Mouse (Mus musculus) cerebellum, adult 2 months (tissue): ENCODE measurements at regions not wholly inside any gene's neighbourhood (a gene's known extent, or its start where the extent isn't known, plus 50 kb on each side); places are given as distances from the start of the nearest gene placed in this dataset.

Experiments
- DNase-seq, 2 experiments: peaks; one replicate each; pipeline ENCODE4 v3.0.0; 2021
- H3K27ac ChIP-seq: fragments of 200-500 bp; 2 replicates; pipeline ENCODE4 v1.5.1; 2012; ENCODE audit warnings: low read length, control low read depth, inconsistent platforms; ENCODE audit not compliant: insufficient read depth
- H3K27me3 ChIP-seq: fragments of 200-500 bp; 2 replicates; pipeline ENCODE4 v1.6.1; 2012; ENCODE audit warnings: inconsistent platforms, mild to moderate bottlenecking, low read length, moderate library complexity; ENCODE audit not compliant: control insufficient read depth, insufficient read depth
- H3K4me1 ChIP-seq: fragments of 200-500 bp; 2 replicates; pipeline ENCODE4 v1.6.1; 2011; ENCODE audit warnings: low read length; ENCODE audit not compliant: control insufficient read depth, insufficient read depth
- H3K4me3 ChIP-seq: fragments of 200-500 bp; replicated peaks from 2 replicates; pipeline ENCODE3; 2011; ENCODE audit warnings: mild to moderate bottlenecking, low read depth, low read length, control low read depth; ENCODE audit not compliant: insufficient read depth
- CTCF ChIP-seq: fragments of 200-500 bp; IDR thresholded peaks from 2 replicates; pipeline ENCODE4 v1.5.1; 2011; ENCODE audit warnings: low read depth, mild to moderate bottlenecking, control low read depth, low read length, moderate library complexity, borderline replicate concordance; ENCODE audit not compliant: insufficient read depth
- POLR2A ChIP-seq: fragments of 200-500 bp; IDR thresholded peaks from 2 replicates; pipeline ENCODE4 v1.6.1; 2011; ENCODE audit warnings: low read length, control low read depth, borderline replicate concordance; ENCODE audit not compliant: insufficient read depth
- WGBS: fragments of 180-500 bp; shearing (Covaris S2); methylation state at CpG from one replicate; pipeline ENCODE4 v1.1.7; 2018; 5-methylcytosine and 5-hydroxymethylcytosine counted together

DNA sequence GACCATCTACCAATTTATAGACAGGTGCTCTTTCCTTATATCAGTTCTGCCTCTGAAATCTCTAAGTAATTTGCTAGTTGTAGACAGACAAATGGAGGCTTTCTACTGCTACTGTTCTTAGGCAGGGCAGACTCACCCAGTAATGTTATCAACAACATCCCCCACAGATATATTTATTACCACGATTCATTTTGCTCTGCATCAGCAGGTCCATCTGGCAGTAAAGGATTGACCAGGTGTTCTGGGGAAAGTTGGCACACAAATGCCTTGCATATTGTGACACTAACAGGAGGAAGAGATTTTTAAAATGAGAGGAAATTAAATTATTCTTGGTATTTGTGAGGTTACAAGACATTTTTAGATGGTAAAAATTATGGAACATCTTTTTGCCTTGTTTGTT, 627.3 kb upstream of the Tmprss15 start:
- TF ChIP-seq POLR2A (no peak), CTCF (no peak)
- Histone ChIP-seq H3K27me3 (no peaks in the 10 kb centered on the region), H3K4me1 (peaks cover 5% of the 10 kb centered on the region; the same call in 1 of the 2 replicates), H3K27ac (no peak overlapping the region), H3K4me3 (no peak overlapping the region)
- peak; percentile 84 to 92 for DNase-seq
- 8% methylated on average over 1 of the region's 1 CpGs for WGBS

DNA sequence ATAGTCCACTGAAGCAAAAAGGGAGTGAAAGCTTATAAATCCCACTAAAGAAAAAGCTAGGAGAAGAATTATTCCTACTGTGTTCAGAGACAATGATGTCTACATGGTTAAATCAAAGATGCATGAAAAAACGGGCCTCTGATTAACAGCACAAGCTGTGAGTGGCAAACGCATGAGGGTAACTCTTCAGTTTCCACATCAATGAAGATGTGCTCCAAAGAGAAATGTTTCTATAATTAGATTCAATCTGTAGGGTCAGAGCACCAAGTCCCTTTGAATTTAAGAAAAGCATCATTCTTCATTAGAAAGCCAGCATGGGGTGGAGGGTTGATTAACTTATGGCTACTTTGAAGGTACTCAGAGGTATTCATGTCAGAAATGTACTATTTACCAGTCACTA, 601.5 kb upstream of the Tmprss15 start:
- Histone ChIP-seq H3K4me3 (no peak overlapping the region), H3K27me3 (no peaks in the 10 kb centered on the region), H3K27ac (no peak overlapping the region), H3K4me1 (no peaks in the 10 kb centered on the region)
- WGBS, result 25% methylated on average over 2 of the region's 2 CpGs
- DNase-seq, result no peak
- TF ChIP-seq POLR2A, result no peak
- no peak for TF ChIP-seq CTCF

- TF ChIP-seq CTCF (no peak), POLR2A (no peak)
- H3K27me3 ChIP-seq, result no peaks in the 10 kb centered on the region
- 72% methylated on average over 6 of the region's 6 CpGs for WGBS
- H3K4me1 ChIP-seq, result no peaks in the 10 kb centered on the region
- H3K27ac ChIP-seq, result no peak overlapping the region
- H3K4me3 ChIP-seq, result no peak overlapping the region
- no peak for DNase-seq
Observed at GRCm38 (mm10) chr16:79651162-79651741, 560.4 kb upstream of the Tmprss15 start.

- DNase-seq, result no peak
- Histone ChIP-seq H3K27ac (no peak overlapping the region), H3K27me3 (no peaks in the 10 kb centered on the region), H3K4me1 (no peaks in the 10 kb centered on the region), H3K4me3 (no peak overlapping the region)
- TF ChIP-seq CTCF (no peak), POLR2A (no peak)
- 79% methylated on average over 3 of the region's 3 CpGs for WGBS
Observed at GRCm38 (mm10) chr16:79640898-79641297, 550.0 kb upstream of the Tmprss15 start.

DNA sequence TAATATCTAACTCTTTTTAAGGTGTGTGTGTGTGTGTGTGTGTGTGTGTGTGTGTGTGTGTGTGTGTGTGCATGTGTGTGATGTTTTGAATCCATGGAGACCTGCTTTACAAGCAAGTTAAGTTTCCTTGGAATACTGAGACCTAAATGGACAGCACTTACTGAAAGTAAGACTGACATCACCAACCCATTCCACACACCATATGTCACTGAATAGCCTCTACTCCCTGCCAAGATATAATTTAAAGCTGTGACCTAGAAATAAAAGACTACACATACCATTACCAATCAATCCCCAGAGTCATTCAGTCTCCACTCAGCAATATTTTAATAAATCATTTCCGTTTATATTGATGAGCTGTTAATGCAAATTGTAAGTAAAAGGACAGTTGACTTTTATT, 536.2 kb upstream of the Tmprss15 start:
- Histone ChIP-seq H3K4me1 (no peaks in the 10 kb centered on the region; the same call in 1 of the 2 replicates), H3K27ac (no peak overlapping the region), H3K4me3 (no peak overlapping the region), H3K27me3 (no peaks in the 10 kb centered on the region)
- peak in 1 of 2 experiments; percentile 51 for DNase-seq
- TF ChIP-seq POLR2A, result no peak
- TF ChIP-seq CTCF, result no peak
- WGBS, result 39% methylated on average over 1 of the region's 1 CpGs

DNA sequence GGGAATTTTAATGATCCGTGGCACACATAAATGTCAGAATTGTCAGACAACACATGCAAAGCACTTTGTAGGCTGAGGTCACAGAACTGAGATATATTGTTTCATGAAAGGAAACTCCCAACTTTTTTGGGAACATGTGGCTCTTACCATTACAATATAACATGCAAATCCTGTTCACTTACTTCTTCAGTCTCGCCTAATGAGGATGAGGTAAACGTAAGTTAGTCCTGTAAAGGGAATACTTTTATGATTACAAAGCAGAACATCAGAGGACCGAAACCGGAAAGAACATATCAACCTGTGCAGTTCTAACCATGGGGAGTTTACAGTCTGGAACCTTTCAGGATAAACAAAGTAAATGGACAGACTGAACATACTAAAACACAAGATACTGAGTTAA, 520.1 kb upstream of the Tmprss15 start:
- Histone ChIP-seq H3K4me3 (no peak overlapping the region), H3K27me3 (no peaks in the 10 kb centered on the region), H3K27ac (no peak overlapping the region), H3K4me1 (no peaks in the 10 kb centered on the region)
- 81% methylated on average over 5 of the region's 5 CpGs for WGBS
- TF ChIP-seq CTCF (no peak), POLR2A (no peak)
- no peak for DNase-seq

- no peaks in the 10 kb centered on the region for H3K4me1 ChIP-seq
- DNase-seq, result no peak
- TF ChIP-seq CTCF (no peak), POLR2A (no peak)
- WGBS, result 81% methylated on average over 3 of the region's 3 CpGs
- no peaks in the 10 kb centered on the region for H3K27me3 ChIP-seq
- no peak overlapping the region for H3K4me3 ChIP-seq
- H3K27ac ChIP-seq, result no peak overlapping the region
Observed at GRCm38 (mm10) chr16:79590891-79591290, 500.0 kb upstream of the Tmprss15 start.

DNA sequence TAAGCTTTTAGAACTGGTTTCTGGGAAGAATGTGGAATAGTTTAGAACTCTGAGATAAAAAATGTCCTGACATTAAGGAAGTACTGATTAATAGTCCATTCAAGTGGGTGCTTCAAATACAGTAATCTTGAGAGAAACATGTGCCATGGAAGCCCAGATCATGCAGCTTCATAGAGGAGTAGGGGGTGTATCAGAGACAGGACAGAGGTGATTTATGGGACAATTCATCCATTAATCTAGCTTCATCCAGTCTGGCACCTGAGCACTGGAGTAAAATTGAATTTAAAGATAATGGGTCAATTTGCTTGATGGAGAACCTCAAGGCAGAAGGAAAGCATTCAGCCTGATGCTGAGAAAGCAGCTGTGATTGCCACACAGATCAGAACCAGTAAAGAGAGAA, 494.8 kb upstream of the Tmprss15 start:
- no peak overlapping the region for H3K27ac ChIP-seq
- no peaks in the 10 kb centered on the region for H3K4me1 ChIP-seq
- H3K27me3 ChIP-seq, result no peaks in the 10 kb centered on the region
- TF ChIP-seq POLR2A (no peak), CTCF (no peak)
- no peak overlapping the region for H3K4me3 ChIP-seq
- no peak for DNase-seq

- Histone ChIP-seq H3K27ac (no peak overlapping the region), H3K4me1 (no peaks in the 10 kb centered on the region), H3K4me3 (no peak overlapping the region), H3K27me3 (no peaks in the 10 kb centered on the region)
- 88% methylated on average over 2 of the region's 2 CpGs for WGBS
- TF ChIP-seq POLR2A, result no peak
- no peak for DNase-seq
Observed at GRCm38 (mm10) chr16:79570867-79571266, 480.0 kb upstream of the Tmprss15 start.
